Mouse (Mus musculus) layer of hippocampus, adult 8-10 months (tissue): ENCODE data around the gene Crebbp. TPM values are rescaled to one million over a fixed set of nuclear protein-coding genes. Genes with fewer than 3 reads are reported as not detected.

Source experiments
- DNase-seq, 2 experiments: peaks; one replicate each; pipeline ENCODE4 v3.0.0; 2022; ENCODE audit warnings: low spot score in 2 of 2
- microRNA-seq, 2 experiments: library from miRNA; unstranded; fragments of <30 nt; microRNA quantifications; one replicate each; pipeline ENCODE4 v1.2.0; 2022
- total RNA-seq, 4 experiments: library from RNA; stranded (reverse); gene quantifications; 2 replicates each; pipeline ENCODE4 v1.2.4; 2022

The Crebbp gene
- total RNA-seq, 4 experiments from 2014 or later: 74.9 to 89.2 (median 84.2) TPM

- DNase-seq: no peak
Observed at GRCm38 (mm10) chr16:4052601-4053000, 161.2 kb downstream of the Crebbp start.

- peak in 1 of 2 experiments; percentile 15 for DNase-seq
Observed at GRCm38 (mm10) chr16:4045524-4045923, 168.3 kb downstream of the Crebbp start.

GRCm38 (mm10) chr16:4044093-4044492, 169.7 kb downstream of the Crebbp start:
- no peak for DNase-seq

DNA sequence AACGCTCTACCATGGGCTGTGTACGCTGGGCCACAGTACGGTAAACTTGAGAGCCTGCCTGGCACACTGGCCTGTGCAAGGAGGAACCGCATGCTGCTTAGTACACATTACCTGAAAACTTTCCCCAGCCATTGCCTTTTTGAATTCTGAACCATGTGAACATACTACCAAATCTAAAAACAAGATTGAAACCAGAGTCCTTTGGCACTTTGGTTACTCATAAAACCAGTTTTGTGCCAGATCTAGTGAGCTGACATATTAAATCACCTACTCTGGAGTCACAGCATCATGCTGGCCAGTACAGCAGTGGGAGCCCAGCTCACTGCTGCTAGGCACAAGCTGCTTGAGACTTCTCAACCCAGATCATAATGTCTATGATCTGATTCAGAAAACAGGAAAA, 172.2 kb downstream of the Crebbp start:
- no peak for DNase-seq

DNA sequence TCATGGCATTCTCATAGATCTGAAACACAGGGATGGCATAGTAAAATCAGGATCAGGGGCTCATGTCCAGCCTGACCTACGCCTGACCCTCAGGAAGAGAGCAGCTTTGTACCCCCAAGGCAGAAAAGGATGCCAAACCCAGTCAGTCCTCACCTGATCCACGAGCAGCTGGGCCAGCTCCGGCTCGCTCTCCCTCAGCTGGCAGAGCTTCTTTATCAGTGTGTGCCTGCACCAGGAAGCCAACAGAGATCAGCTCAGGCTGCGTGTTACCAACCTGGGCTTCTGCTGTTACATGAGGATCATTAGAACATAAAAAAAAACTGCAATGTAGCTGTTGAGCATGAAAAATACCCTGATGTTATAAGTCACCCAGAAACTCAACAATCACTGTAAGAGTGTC, 173.6 kb downstream of the Crebbp start:
- no peak for DNase-seq

DNA sequence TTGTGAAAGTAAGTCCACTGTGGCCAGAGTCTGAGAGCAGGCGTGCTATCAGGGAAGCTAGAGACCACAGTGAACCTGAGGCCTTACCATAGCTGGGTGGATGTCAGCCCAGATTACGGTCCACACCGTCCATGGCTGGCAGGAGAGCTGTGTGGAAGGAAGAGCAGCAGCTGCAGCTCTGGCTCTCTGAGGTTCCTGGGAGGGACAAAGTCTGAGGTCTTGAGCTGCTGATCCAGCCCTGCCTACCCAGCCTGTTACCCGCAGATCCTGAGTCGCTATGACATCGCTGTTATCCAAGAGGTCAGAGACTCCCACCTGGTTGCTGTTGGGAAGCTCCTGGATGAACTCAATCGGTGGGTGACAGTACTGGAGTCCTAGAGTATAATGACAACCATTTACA, 176.1 kb downstream of the Crebbp start:
- DNase-seq: no peak

GRCm38 (mm10) chr16:4036807-4037206, 177.0 kb downstream of the Crebbp start, which contains the start of gene Dnase1:
TSS of gene Dnase1 (plus strand) at chr16:4036942.
- no peak for DNase-seq

DNA sequence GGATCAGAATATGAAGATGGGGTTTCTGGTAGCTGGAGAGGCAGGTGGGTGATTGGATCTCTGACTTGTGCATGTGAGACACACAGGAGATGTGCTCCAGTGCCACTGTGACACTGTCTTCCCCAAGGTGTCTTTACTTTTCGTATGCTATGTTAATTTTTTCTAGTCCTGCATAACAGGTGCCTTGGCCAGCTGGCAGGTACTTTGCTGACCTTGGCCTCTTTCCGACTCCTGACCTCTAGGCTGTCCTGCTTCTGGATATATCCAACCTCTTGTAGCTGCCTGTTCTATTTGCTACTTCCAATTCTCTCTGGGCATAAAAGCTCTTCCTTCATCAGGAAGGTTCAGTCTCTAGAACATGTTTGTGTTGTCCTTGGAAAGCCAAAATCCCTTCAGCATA, 178.2 kb downstream of the Crebbp start:
- no peak for DNase-seq

DNA sequence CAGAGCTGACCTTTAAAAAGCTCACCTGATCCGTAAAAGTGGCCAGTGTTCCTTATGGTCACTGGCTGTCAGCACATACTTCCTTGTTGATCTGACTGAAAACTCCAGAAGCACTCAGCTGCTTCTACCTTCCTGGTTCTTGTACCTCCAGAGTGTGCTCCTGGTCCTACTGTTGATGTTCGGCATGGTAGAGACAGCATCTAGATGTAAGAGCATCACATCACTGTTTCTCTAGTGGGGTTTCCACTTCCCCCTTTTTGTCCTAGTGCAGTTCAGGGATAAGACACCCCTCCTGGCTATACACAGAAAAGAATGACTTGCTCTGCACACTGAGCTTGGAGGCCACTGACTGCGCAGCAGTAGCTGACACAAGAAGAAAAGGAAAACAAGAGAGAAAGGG, 179.3 kb downstream of the Crebbp start:
- DNase-seq: no peak

GRCm38 (mm10) chr16:4033971-4034370, 179.8 kb downstream of the Crebbp start:
- no peak for DNase-seq

GRCm38 (mm10) chr16:4032341-4032748, 181.5 kb downstream of the Crebbp start:
- no peak for DNase-seq

DNA sequence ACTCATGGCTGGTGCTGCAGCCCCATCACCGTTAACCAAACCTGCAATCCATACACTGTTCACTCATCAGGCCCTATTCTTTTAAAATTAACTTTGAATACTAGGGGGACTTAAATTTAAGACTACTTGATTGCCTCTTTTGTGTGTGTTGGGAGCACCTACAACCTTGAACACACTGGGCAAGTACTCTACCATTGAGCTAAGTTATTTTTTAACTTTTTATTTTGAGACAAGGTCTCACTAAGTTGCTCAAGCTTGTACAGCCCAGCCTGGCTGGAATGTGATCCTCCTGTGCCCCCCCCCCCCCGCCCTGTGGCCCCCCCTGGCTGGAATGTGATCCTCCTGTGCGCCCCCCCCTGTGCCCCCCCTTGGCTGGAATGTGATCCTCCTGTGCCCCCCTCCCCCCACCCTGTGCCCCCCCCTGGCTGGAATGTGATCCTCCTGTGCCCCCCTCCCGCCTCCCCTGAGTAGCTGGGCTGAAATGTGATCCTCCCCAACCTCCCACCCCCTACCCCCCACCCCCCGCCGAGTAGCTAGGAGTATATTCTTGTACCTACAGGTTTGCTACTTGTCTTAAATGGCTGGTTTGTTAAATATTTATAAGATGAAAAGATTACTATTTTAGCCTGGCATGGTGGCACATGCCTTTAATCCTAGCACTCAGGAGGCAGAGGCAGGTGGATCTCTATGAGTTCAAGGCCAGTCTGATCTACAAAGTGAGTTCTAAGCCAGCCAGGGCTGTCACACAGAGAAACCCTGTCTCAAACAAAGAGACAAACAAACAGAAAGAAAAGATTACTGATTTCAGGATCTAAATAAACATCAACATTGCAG, 182.1 kb downstream of the Crebbp start:
- no peak for DNase-seq

Small RNA genes lying within 50 kb of the gene (microRNA-seq; reads per million reads assigned to microRNA genes)
- gene Gm23413: 0 reads per million in 2 experiments

Other genes starting within 250 kb of the Crebbp start
- gene Nlrc3, start 237.4 kb downstream of the Crebbp start, total RNA-seq: 1 to 10 TPM; 2.5 to 3.4 (median 2.6) TPM
- 10 to 100 TPM; 39.7 to 54.5 (median 48.5) TPM for gene Slx4, start 210.2 kb downstream of the Crebbp start, total RNA-seq
- not detected for gene Dnase1, start 177.1 kb downstream of the Crebbp start, total RNA-seq
- gene Trap1, start 136.2 kb downstream of the Crebbp start, total RNA-seq: 10 to 100 TPM; 73.6 to 80.6 (median 76.8) TPM
- gene Adcy9, start 206.5 kb upstream of the Crebbp start, total RNA-seq: 100 to 1,000 TPM in 2 of 4 experiments, 10 to 100 TPM in 2; 89.1 to 103 (median 99.7) TPM